Mouse (Mus musculus) left cerebral cortex, postnatal 36 days (tissue): ENCODE data around the gene Slc13a3. TPM values are rescaled to one million over a fixed set of nuclear protein-coding genes. Genes with fewer than 3 reads are reported as not detected.
"Not testable (repeated sequence)": the region's sequence is repeated elsewhere in the genome, so short reads cannot be mapped to it uniquely, and the experiment has no call there.

Source experiments
- DNase-seq, 2 experiments: peaks; one replicate each; pipeline ENCODE4 v3.0.0; 2021 to 2022; ENCODE audit warnings: low spot score in 2 of 2, mixed read lengths in 1 of 2
- intact Hi-C: fragments of 180-260 bp; cut with DNase I; formaldehyde crosslinking; loops from one replicate; pipeline ENCODE4 v1.15.1; 2025
- total RNA-seq, 2 experiments: library from RNA; stranded (reverse); gene quantifications; 2 replicates each; pipeline ENCODE4 v1.2.3; 2021

Slc13a3 gene
- 10 to 100 TPM; 14.1 to 17.0 TPM for total RNA-seq

DNA sequence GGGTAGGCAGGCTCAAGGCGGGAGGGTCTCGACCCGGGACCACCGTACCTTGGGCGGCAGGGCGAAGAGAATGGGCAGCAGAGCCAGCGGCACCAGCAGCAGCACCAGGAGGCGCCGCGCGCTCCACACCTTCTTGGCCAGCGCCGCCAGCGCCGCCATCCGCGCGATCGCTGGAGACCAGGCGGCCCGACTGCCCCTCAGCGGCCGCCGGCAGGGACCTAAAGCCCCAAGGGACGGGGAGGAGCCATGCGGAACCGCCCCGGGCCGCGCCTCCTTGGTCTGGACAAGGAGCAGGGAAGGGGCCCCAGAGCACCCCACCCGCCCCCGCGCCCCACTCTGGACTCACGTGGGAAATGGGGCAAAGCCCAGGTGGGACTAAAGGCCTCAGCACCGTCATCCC is at the start of gene Slc13a3:
TSS of gene Slc13a3 (minus strand) at position 228 of the 400 bp plus-strand sequence.
- intact Hi-C loops = no loop called here

DNA sequence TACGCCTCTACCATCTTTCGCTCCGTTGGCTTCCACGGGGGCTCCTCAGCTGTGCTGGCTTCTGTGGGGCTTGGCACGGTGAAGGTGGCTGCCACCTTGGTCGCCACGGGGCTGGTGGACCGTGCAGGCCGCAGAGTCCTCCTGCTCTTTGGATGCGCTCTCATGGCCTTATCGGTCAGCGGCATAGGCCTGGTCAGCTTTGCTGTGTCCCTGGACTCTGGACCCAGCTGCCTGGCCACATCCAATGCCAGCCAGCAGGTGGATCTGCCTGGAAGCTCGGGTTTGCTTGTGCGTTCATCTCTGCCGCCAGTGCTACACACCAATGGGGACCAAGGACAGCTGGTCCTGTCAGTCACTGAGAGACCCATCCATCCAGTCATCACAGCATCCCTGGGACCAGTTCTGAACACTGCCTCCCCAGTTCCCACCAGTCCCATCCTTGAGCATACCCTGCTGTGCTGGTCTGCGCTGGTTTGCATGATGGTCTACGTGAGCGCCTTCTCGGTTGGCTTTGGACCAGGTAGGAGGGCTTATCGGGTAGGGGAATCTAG is 42.2 kb upstream of the Slc13a3 start:
- DNase-seq = no peak
- intact Hi-C loops = no loop called here

More for the DNA sequence above, at the start of gene Slc13a3:
- DNase-seq = no peak

GRCm38 (mm10) chr2:165512870-165513600 is 40.0 kb upstream of the Slc13a3 start:
- intact Hi-C loops = no loop called here
- DNase-seq = no peak

GRCm38 (mm10) chr2:165512426-165512825 is 39.4 kb upstream of the Slc13a3 start:
- peak in 1 of 2 experiments; percentile 26 for DNase-seq
- intact Hi-C loops = no loop called here

GRCm38 (mm10) chr2:165511530-165511929 is 38.5 kb upstream of the Slc13a3 start:
- intact Hi-C loops, DNase-seq: not testable (repeated sequence)

GRCm38 (mm10) chr2:165510914-165511458 is 38.0 kb upstream of the Slc13a3 start:
- intact Hi-C loops, DNase-seq: not testable (repeated sequence)

DNA sequence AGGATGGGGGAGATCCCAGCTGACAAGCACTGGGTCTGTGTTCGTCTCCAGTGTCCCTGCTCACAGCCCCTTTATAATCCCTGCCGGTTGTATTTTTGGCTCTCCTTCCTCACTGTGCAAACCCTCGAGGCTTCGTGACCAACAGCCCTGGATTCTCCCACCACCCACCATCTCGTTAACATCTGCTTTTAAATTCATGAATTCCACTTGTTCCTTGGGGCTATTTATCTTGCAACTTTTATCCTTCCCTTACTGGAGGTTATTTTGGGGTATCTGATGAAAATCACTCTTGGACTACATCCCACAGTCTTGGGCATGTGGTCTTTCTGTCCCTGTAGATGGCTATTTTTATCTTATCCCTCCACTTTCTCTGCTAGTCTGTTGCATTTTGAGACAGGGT is 37.4 kb upstream of the Slc13a3 start:
- peak in 1 of 2 experiments; percentile 55 for DNase-seq
- intact Hi-C loops = no loop called here

DNA sequence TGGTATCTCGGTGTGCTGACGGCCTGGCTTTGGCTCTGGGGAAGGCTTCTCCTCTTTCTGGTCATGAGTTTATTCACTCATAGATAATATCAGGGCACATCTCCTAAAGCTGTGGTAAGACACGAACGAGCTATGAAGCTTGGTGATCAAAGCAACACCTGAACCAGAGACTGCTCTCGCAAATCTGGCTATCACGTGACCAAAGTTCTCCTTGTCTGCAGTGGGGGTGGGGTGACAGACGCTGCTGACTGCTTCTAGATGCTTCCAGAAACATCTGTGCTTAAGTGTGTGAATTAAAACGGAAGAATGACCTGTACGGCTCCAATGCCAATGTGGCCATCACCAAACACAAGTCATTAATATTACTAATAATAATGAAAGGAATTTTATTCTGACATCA is 36.7 kb upstream of the Slc13a3 start:
- DNase-seq = no peak
- intact Hi-C loops = no loop called here

DNA sequence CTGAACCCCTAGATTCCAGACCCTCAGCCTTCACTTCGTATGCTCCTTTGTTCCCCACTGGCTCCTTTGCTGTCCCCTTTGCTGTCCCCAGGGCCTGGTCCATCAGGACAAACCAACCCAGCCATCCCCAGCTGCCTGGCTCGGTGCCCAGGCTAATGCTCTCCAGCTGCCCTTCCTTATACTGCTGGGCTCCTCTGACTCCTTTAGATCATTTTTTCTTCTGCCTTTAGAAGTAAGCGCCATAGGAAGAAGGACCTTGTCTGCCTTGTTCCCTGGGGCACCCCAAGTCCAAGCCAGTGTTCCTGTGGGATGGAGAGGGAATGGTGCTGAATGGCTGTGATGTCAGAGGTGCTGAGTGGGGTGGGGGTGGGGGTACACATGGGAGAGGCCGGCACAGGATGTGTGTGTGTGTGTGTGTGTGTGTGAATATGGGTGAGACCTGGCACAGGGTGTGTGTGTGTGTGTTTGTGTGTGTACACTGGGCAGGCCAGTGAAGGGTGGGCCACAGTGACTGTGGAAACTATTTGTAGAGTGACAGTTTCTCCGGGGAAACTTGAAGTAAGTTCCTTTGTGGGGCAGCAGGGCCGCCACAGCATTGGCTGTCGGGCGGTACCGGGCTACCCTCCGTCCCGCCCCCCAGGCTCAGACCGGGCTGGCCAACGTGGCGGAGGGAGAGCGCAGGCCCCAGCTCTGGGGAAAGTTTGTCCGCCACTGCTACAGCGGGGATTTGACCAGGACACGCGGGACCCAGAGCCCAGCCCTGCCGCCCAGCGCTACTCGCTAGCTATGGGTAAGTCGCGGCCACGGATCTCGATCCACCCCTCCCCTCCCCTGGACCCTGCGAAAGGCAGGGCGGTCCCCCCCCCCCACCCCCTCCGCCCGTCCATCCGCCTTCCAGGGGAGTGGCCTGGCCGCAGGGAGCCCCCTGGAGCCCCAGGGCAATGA is 30.5 kb upstream of the Slc13a3 start, which contains the start of gene Slc2a10:
TSS of gene Slc2a10 (plus strand) at position 529 of the 945 bp plus-strand sequence.
- DNase-seq = no peak
- intact Hi-C loops = no loop called here

GRCm38 (mm10) chr2:165498816-165499215 is 25.8 kb upstream of the Slc13a3 start:
- intact Hi-C loops = no loop called here
- no peak for DNase-seq

- no peak for DNase-seq
- intact Hi-C loops = no loop called here
Measured at GRCm38 (mm10) chr2:165497706-165498275, 24.8 kb upstream of the Slc13a3 start.

- no peak for DNase-seq
- intact Hi-C loops = no loop called here
Measured at GRCm38 (mm10) chr2:165496251-165496650, 23.2 kb upstream of the Slc13a3 start.

DNA sequence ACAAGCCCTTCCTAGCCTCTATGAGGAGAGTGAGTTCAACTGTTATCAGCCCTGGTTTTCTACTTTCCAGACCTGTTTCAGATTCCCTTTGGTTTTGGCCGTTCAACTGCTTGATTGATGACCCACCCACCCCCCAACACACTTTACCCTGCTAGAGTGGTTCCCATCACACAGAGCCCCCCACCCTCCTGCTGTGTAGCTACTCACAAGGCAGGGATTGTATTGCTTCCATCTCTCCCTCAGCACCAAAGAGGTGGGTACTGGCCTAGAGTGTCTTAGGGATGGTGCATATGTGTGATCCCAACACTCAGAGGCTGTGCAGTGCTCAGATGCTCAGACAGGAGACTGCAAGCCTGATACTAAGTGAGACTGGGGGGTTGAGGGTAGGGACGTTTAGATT is 21.5 kb upstream of the Slc13a3 start:
- intact Hi-C loops = no loop called here
- no peak for DNase-seq

DNA sequence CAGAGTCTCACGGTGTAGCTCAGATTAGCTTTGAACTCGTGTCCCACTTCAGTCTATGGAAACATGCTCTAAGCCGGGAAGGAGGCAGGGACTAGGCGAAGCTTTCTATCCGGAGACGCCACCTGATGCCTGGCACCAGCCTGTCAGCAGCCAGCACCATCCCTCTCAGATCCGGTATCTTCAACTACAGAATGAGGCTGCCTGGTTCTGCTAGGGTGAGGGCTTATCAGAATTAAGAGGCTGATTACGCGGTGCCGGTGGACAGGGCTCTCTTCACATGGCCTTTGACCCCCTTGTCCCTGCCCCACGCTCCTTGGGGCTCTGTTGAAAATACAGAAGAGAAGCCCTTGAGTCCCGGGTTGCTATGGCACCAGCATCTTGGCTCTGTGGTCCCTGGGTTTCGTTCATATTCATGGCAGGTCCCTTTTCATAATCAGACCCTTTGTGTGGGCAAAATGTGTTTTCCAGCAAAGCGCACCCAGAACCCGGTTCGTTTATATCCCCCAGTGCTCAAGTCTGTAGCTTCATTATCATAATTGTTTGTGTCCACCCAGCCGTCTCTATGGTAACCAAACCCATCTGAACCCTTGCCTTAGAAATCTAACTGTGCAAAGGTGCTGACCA is 20.7 kb upstream of the Slc13a3 start:
- DNase-seq = peak; percentile 41 to 47
- intact Hi-C loops = loop anchor here (2.0 kb wide), 1 partner anchor 1299 kb away; the partner anchor contains the start of gene Trp53rkb

- peak; percentile 85 to 87 for DNase-seq
- intact Hi-C loops = loop anchor here (2.0 kb wide), 1 partner anchor 1300 kb away; the partner anchor contains the start of gene Trp53rkb
Measured at GRCm38 (mm10) chr2:165492648-165493553, 19.9 kb upstream of the Slc13a3 start, which contains the start of gene Trp53rka. Gene Trp53rka, minus strand, starts transcription at chr2:165493324.

- DNase-seq = peak; percentile 45 to 50
- intact Hi-C loops = loop anchor here (1.0 to 10.0 kb wide), 2 partner anchors 96 to 412 kb away; no protein-coding TSS in a partner anchor
Measured at GRCm38 (mm10) chr2:165486881-165487535, 14.0 kb upstream of the Slc13a3 start.

- no peak for DNase-seq
- intact Hi-C loops = loop anchor here (10.0 kb wide), 1 partner anchor 412 kb away; no protein-coding TSS in a partner anchor
Measured at GRCm38 (mm10) chr2:165486401-165486800, 13.4 kb upstream of the Slc13a3 start.
